Mouse (Mus musculus) limb, embryonic 14.5 days (tissue): Measurements from ENCODE around the gene Hectd4. TPM values are rescaled to one million over a fixed set of nuclear protein-coding genes. Genes with fewer than 3 reads are reported as not detected.
"Not testable (repeated sequence)": the region's sequence is repeated elsewhere in the genome, so short reads cannot be mapped to it uniquely, and the experiment has no call there.

Experiments
- ATAC-seq: fragments of 200-750 bp; cut with Nextera tagmentation; 2 replicates; pipeline ENCODE4 v1.8.0; 2017; ENCODE audit warnings: low read depth, moderate number of reproducible peaks, moderate TSS enrichment; ENCODE audit not compliant: low FRiP score
- DNase-seq: peaks from one replicate; pipeline ENCODE4 v3.0.0-alpha.2; 2015; ENCODE audit warnings: low spot score
- H3K27ac ChIP-seq: fragments of 300-500 bp; sonication (generic); replicated peaks from 2 replicates; pipeline ENCODE4 v1.5.1; 2014; ENCODE audit warnings: low read depth, mild to moderate bottlenecking, low read length, moderate library complexity, mixed read lengths
- H3K27me3 ChIP-seq: fragments of 300-500 bp; sonication (generic); 2 replicates; pipeline ENCODE4 v1.6.1; 2014; ENCODE audit warnings: low read length, mixed read lengths; ENCODE audit not compliant: control insufficient read depth, insufficient read depth
- H3K36me3 ChIP-seq: fragments of 300-500 bp; sonication (generic); 2 replicates; pipeline ENCODE4 v1.6.1; 2014; ENCODE audit warnings: mild to moderate bottlenecking, low read length, moderate library complexity, mixed read lengths; ENCODE audit not compliant: control insufficient read depth, insufficient read depth
- H3K4me1 ChIP-seq: fragments of 300-500 bp; sonication (generic); 2 replicates; pipeline ENCODE4 v1.6.1; 2014; ENCODE audit warnings: antibody characterized with exemption, low read length, mixed read lengths; ENCODE audit not compliant: control insufficient read depth, insufficient read depth
- H3K4me2 ChIP-seq: fragments of 300-500 bp; sonication (generic); replicated peaks from 2 replicates; pipeline ENCODE4 v1.6.1; 2014; ENCODE audit warnings: low read depth, mild to moderate bottlenecking, low read length, moderate library complexity; ENCODE audit not compliant: severe bottlenecking
- H3K4me3 ChIP-seq: fragments of 300-500 bp; sonication (generic); replicated peaks from 2 replicates; pipeline ENCODE4 v1.5.1; 2014; ENCODE audit warnings: low read length
- H3K9ac ChIP-seq: fragments of 300-500 bp; sonication (generic); 2 replicates; pipeline ENCODE4 v1.6.1; 2014; ENCODE audit warnings: mild to moderate bottlenecking, low read depth, low read length, moderate library complexity; ENCODE audit not compliant: severe bottlenecking
- H3K9me3 ChIP-seq: fragments of 300-500 bp; sonication (generic); 2 replicates; pipeline ENCODE4 v1.6.1; 2016; ENCODE audit warnings: low read length; ENCODE audit not compliant: control insufficient read depth
- POLR2A ChIP-seq: fragments of 200-500 bp; IDR thresholded peaks from 2 replicates; pipeline ENCODE4 v1.8.0; 2012; ENCODE audit warnings: inconsistent platforms, mild to moderate bottlenecking, moderate library complexity, borderline replicate concordance; ENCODE audit not compliant: insufficient read depth, insufficient read length; ENCODE audit errors: extremely low read depth
- WGBS: fragments of 180-500 bp; shearing (Covaris S2); extraction: QIAGEN DNeasy Blood & Tissue Kit; methylation state at CpG from one replicate; pipeline ENCODE4 v1.1.7; 2014; 5-methylcytosine and 5-hydroxymethylcytosine counted together
- polyA plus RNA-seq, 2 experiments: library from polyadenylated mRNA; depleted of rRNA in 1 of 2; stranded (reverse) in 1 of 2; unstranded in 1 of 2; fragments of >200 nt; fragmentation: Nextera tagmentation in 1 of 2; extraction: Ambion mirVana in 1 of 2; gene quantifications; 2 replicates each; pipeline versions ENCODE4 v1.2.1 to v1.2.3; 2012 to 2014

The Hectd4 gene
- polyA plus RNA-seq, 2 experiments = 7.0 to 15.2 TPM

DNA sequence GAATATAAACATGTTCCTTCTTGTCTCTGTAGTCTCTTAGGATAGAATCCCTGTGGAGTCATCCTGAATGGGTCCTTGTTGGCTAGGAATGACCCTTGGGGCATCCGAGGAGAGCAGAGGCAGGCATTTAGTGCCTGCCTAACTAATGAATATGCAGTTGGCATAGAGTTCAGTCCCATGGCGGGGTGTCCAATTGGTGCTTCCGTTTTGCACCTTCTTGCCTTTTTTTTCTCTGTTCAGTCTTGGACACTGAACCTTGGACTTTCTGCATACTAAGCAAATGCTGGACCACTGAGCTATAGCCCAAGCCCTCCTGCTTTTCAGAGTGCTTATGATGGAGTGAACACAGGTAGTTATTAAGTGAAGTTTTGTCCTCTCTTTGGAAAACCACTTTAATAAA, 87.6 kb downstream of the Hectd4 start:
- no peak for DNase-seq
- Histone ChIP-seq H3K27me3 (no peaks in the 10 kb centered on the region), H3K27ac (no peak overlapping the region), H3K4me2 (no peak overlapping the region), H3K36me3 (peaks cover 95% of the 10 kb centered on the region), H3K4me1 (no peaks in the 10 kb centered on the region), H3K9ac (no peak overlapping the region), H3K9me3 (no peaks in the 10 kb centered on the region), H3K4me3 (no peak overlapping the region)
- ATAC-seq = no peak
- TF ChIP-seq POLR2A = no peak
- WGBS = 88% methylated on average over 3 of the region's 3 CpGs

DNA sequence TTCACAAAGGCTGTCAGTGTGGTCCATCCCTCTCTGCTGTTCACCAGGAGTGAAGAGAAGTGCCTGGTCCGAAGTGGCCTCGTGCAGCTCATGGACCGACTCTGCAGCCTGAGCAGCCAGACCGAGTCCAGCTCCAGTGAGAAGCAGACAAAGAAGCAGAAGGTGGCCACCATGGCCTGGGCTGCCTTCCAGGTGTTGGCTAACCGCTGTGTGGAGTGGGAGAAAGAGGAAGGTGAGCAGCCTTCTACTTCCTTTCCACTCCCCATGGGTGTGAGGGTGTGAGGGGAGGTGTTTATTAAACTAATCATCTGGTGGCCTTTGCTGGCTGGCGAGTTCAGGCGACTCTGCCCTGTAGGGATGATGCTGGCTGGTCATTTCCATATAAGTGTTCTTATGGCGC, 91.6 kb downstream of the Hectd4 start:
- Histone ChIP-seq H3K4me2 (no peak overlapping the region), H3K9ac (no peak overlapping the region), H3K27ac (no peak overlapping the region), H3K36me3 (peaks cover 96% of the 10 kb centered on the region), H3K4me3 (no peak overlapping the region), H3K9me3 (no peaks in the 10 kb centered on the region), H3K4me1 (no peaks in the 10 kb centered on the region), H3K27me3 (no peaks in the 10 kb centered on the region)
- DNase-seq (no peak), ATAC-seq (no peak)
- no peak for TF ChIP-seq POLR2A
- 91% methylated on average over 8 of the region's 8 CpGs for WGBS

DNA sequence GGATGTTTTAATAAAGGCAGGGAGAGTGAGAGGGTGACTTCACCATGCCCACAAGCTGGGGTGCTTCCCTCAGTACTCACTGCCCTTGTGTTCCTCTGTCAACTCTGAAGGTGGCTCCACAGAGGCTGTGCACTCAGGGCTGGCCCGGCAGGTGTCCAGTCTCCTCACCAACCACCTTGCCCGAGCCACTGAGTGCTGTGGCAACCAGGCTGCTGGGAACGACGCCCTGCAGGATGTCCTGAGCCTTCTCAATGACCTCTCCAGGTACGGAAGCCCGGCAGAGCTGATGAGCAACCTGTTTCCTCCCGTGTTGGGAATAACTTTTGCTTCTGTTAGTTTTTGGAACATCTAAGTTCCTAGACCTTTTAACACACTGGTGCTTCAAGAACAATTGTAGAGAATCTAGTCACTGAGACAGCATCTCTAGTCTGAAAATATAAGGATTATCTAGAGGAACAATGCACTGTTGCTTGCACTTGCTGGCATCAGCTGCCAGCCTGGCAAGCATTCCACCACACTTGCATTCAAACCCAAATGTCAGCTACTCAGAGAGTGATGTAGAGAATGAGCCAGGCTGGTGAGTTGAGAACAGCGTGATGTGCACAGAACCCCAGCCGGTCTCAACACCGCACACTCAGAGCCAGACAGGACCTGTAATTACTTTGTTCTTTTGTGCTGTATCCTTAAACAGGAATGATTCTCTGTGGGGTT, 93.9 kb downstream of the Hectd4 start:
- no peaks in the 10 kb centered on the region for H3K4me1 ChIP-seq
- no peak for DNase-seq
- H3K27ac ChIP-seq = no peak overlapping the region
- 89% methylated on average over 10 of the region's 10 CpGs for WGBS
- H3K4me3 ChIP-seq = no peak overlapping the region
- H3K36me3 ChIP-seq = peaks cover 95% of the 10 kb centered on the region
- no peaks in the 10 kb centered on the region for H3K9me3 ChIP-seq
- no peak for ATAC-seq
- no peak overlapping the region for H3K9ac ChIP-seq
- H3K27me3 ChIP-seq = no peaks in the 10 kb centered on the region
- no peak overlapping the region for H3K4me2 ChIP-seq
- TF ChIP-seq POLR2A = no peak

DNA sequence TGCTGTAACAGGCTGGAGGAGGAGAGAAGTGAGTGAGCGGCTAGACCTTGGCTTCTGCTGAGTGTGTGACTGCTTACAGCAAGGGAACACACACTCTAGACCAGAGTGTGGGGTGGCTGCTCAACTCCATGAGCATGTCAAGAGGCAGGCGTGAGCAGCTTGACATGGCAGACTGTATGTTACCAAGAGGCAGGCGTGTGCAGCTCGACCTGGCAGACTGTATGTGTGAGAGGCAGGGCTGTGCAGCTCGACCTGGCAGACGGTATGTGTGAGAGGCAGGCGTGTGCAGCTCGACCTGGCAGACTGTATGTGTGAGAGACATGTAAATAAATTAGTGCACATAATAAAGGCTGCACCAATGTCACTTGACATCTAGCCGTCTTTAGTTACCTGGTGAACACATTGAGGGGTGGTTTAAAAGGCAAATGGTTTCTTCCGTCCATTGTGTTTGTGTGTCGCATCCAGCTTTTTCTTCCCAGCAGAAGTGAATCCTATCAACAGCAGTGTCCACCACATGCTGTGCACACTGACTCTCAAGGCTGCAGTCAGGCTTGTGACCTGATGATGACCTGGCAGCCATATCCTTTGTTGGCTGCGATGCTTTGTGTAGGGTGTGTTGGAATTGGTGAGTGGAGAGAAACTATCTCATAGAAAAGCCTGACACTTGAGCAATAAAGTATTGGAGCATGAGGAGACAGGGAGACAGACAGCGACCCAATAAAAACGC, 106.2 kb downstream of the Hectd4 start:
- Histone ChIP-seq H3K9me3 (no peaks in the 10 kb centered on the region), H3K4me2 (no peak overlapping the region), H3K4me1 (no peaks in the 10 kb centered on the region), H3K36me3 (peaks cover 84% of the 10 kb centered on the region), H3K27ac (no peak overlapping the region), H3K27me3 (no peaks in the 10 kb centered on the region), H3K9ac (no peak overlapping the region), H3K4me3 (no peak overlapping the region)
- no peak for TF ChIP-seq POLR2A
- ATAC-seq (no peak), DNase-seq (no peak)
- 89% methylated on average over 14 of the region's 14 CpGs for WGBS

DNA sequence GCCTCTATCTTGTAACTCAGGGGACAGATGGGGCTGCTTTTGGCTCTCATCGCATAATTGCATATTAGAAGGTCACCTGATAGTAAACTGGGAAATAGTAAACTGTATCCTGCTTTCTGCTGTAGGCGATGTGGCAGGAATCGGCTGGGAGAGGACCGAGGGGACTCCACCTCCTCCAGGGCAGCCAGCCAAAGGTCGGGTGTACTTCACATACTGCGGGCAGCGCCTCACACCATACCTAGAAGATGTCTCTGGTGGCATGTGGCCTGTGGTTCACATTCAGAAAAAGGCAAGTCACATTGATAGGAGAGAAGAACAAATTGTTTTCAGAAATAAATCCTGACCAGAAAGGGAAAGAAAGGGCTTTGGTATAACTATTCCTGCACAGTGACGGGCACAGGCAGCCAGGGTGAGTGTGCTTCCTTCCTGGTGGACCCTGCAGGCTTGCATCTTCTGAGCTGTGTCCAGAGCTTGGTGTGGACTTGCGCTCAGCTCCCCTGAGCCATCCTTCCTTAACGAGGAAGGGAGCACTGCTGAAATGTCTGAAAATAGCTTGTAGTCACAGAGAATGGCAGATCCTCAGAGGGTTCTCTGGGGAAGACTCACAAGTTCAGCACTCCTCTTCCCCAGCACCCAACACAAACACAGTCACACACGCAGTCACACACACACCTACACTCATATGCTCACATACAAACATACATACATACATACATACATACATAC, 109.5 kb downstream of the Hectd4 start:
- no peak for DNase-seq
- no peak for ATAC-seq
- H3K9me3 ChIP-seq = no peaks in the 10 kb centered on the region
- TF ChIP-seq POLR2A = no peak
- H3K4me1 ChIP-seq = no peaks in the 10 kb centered on the region
- H3K4me2 ChIP-seq = peak overlapping the region; percentile 36
- WGBS = 81% methylated on average over 11 of the region's 11 CpGs
- no peak overlapping the region for H3K27ac ChIP-seq
- peak overlapping the region; percentile 19; the same call in 1 of the 2 replicates for H3K4me3 ChIP-seq
- H3K36me3 ChIP-seq = peaks cover 84% of the 10 kb centered on the region
- no peaks in the 10 kb centered on the region for H3K27me3 ChIP-seq
- H3K9ac ChIP-seq = peak overlapping the region; percentile 41

DNA sequence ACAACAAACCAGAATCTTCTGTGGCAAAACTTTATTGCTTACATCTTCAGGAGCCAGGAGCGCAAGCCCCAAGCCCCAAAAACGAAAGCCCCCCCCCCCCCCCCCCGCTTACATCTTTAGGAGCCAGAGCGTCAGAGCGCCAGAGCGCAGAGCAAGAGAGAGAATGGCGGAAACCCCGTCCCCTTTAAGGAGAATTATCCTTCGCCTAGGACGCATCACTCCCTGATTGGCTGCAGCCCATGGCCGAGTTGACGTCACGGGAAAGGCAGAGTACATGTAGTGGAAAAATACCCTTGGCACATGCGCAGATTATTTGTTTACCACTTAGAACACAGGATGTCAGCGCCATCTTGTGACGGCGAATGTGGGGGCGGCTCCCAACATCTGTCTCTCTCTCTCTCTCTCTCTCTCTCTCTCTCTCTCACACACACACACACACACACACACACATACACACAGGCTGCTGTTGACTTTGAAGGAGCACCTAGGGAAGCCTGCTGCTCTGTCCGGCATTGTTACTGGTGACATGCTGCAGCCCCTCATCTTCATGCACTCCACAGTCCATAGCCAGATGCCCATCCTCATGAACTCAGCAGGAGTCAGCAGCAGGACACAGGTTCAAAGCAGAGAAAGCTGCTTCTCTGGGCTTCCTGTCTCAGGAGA, 110.3 kb downstream of the Hectd4 start:
- Histone ChIP-seq H3K9ac (peak overlapping the region; percentile 41; the same call in 1 of the 2 replicates), H3K27ac (peak overlapping the region; percentile 55; the same call in 1 of the 2 replicates)

More for the DNA sequence above, 110.3 kb downstream of the Hectd4 start:
- not testable (repeated sequence) for H3K9me3 ChIP-seq, H3K27me3 ChIP-seq, DNase-seq, H3K4me1 ChIP-seq
- H3K4me3 ChIP-seq = peak overlapping the region; percentile 19
- ATAC-seq = peak; percentile 42; the same call in 1 of the 2 replicates
- WGBS = 73% methylated on average over 9 of the region's 19 CpGs
- peaks cover 86% of the 10 kb centered on the region for H3K36me3 ChIP-seq
- H3K4me2 ChIP-seq = 0 out of 2 replicates have a peak overlapping the region, but pooled peaks have one; percentile 15
